Mouse (Mus musculus) testis, adult 2 months (tissue): Measurements from ENCODE around the gene Clasp1.

Experiments used
- CTCF ChIP-seq: fragments of 200-500 bp; IDR thresholded peaks from 2 replicates; pipeline ENCODE4 v1.5.1; 2012; ENCODE audit warnings: low read depth, mild to moderate bottlenecking, inconsistent platforms, low read length, moderate library complexity; ENCODE audit not compliant: control insufficient read depth, insufficient read depth, insufficient replicate concordance
- POLR2A ChIP-seq: fragments of 200-500 bp; IDR thresholded peaks from 2 replicates; pipeline ENCODE4 v1.6.1; 2012; ENCODE audit warnings: low read depth, mild to moderate bottlenecking, inconsistent platforms, low read length, moderate library complexity; ENCODE audit not compliant: control insufficient read depth

- TF ChIP-seq CTCF (no peak), POLR2A (no peak)
Observed at GRCm38 (mm10) chr1:118622857-118623256, 234.0 kb downstream of the Clasp1 start.
